ENCODE assay signal across 10 mouse cellular contexts in genomic region chr13:55178556-55178955, GRCm38 (mm10). TPM values are rescaled to one million over a fixed set of nuclear protein-coding genes. Genes with fewer than 3 reads are reported as not detected.
DNase-seq lines count a peak whose midpoint lies in the region; ATAC-seq lines count a peak whose summit lies in the region.
"Had no signal": no experiment of that assay in that cellular context is flagged by ENCODE, and none has a peak within 500 bp of the region (broad histone marks: within the 10 kb centered on the region; RNA-seq: fewer than 3 reads in every experiment).

No protein-coding gene starts in this region.

- H3K4me2 ChIP-seq in forebrain, embryonic 11.5 days (ENCODE audit: low read depth, low read length, severe bottlenecking): no peak overlapping the region
- H3K4me2 ChIP-seq in midbrain, embryonic 13.5 days (replicated peaks): no peak overlapping the region
- H3K4me2 ChIP-seq: embryonic facial prominence, embryonic 12.5 days had no signal

- H3K4me1 ChIP-seq in forebrain, embryonic 11.5 days (replicated peaks; ENCODE audit: control insufficient read depth, insufficient read depth, low read length): no peaks in the 10 kb centered on the region; the same call in 1 of the 2 replicates
- H3K4me1 ChIP-seq in midbrain, embryonic 13.5 days (replicated peaks): peaks cover 6% of the 10 kb centered on the region
- H3K4me1 ChIP-seq: embryonic facial prominence, embryonic 12.5 days had no signal

- no peaks in the 10 kb centered on the region for H3K36me3 ChIP-seq in forebrain, embryonic 11.5 days (ENCODE audit: control insufficient read depth, insufficient read depth, low read length)
- no peaks in the 10 kb centered on the region for H3K36me3 ChIP-seq in midbrain, embryonic 13.5 days
- H3K36me3 ChIP-seq: embryonic facial prominence, embryonic 12.5 days had no signal

- H3K27me3 ChIP-seq in forebrain, embryonic 11.5 days (ENCODE audit: control insufficient read depth, insufficient read depth, low read length): no peaks in the 10 kb centered on the region
- H3K27me3 ChIP-seq in midbrain, embryonic 13.5 days: no peaks in the 10 kb centered on the region
- H3K27me3 ChIP-seq: embryonic facial prominence, embryonic 12.5 days had no signal

- no peak overlapping the region for H3K9ac ChIP-seq in forebrain, embryonic 11.5 days (ENCODE audit: low read length)
- no peak overlapping the region for H3K9ac ChIP-seq in midbrain, embryonic 13.5 days (replicated peaks)
- H3K9ac ChIP-seq: embryonic facial prominence, embryonic 12.5 days had no signal

- no peak overlapping the region for H3K4me3 ChIP-seq in forebrain, embryonic 11.5 days (ENCODE audit: low read depth, low read length)
- no peak overlapping the region for H3K4me3 ChIP-seq in midbrain, embryonic 13.5 days (replicated peaks)
- H3K4me3 ChIP-seq: embryonic facial prominence, embryonic 12.5 days had no signal

- no peak overlapping the region for H3K27ac ChIP-seq in forebrain, embryonic 11.5 days (ENCODE audit: low read depth, low read length)
- no peak overlapping the region for H3K27ac ChIP-seq in midbrain, embryonic 13.5 days
- H3K27ac ChIP-seq: embryonic facial prominence, embryonic 12.5 days had no signal

- whole genome bisulfite sequencing in forebrain, embryonic 11.5 days: 32% methylated on average over 2 of the region's 2 CpGs
- 36% methylated on average over 2 of the region's 2 CpGs for WGBS in midbrain, embryonic 13.5 days

- ATAC-seq in forebrain, embryonic 11.5 days (replicated peaks; ENCODE audit: low FRiP score): no peak
- ATAC-seq in midbrain, embryonic 13.5 days: peak; percentile 21; the same call in 1 of the 2 replicates

- intact Hi-C loops in left cerebral cortex, postnatal 10 days (cut with DNase I): loop anchor here (5.0 to 10.0 kb wide), 3 partner anchors 41 to 464 kb away; no protein-coding TSS in a partner anchor

- H3K9me3 ChIP-seq in forebrain, embryonic 11.5 days (ENCODE audit: control insufficient read depth, low read length): no peaks in the 10 kb centered on the region
- H3K9me3 ChIP-seq in midbrain, embryonic 13.5 days: no peaks in the 10 kb centered on the region
- H3K9me3 ChIP-seq: embryonic facial prominence, embryonic 12.5 days had no signal

- peak; percentile 72 for DNase-seq in ovary, postnatal 14 days (ENCODE audit: low spot score)
- no peak for DNase-seq in ovary, adult 18-20 months (ENCODE audit: low spot score)
- peak; percentile 61 for DNase-seq in c-Kit-negative CD71-positive TER-119-positive erythroid progenitor cells, embryonic 14.5 days (ENCODE audit: low read depth, low spot score)
- peak; percentile 86 for DNase-seq in forebrain, embryonic 11.5 days (ENCODE audit: low spot score)
- peak; percentile 58 for DNase-seq in hindlimb bud, embryonic 11.5 days (ENCODE audit: extremely low spot score, low read depth, low spot score)
- peak; percentile 64 to 70 for DNase-seq in left cerebral cortex, postnatal 10 days (ENCODE audit: extremely low spot score in 1 of 2, low spot score in 2 of 2)
- DNase-seq in spleen, postnatal 10 days (ENCODE audit: low spot score in 2 of 2): peak; percentile 64 to 78

RNA-seq across cellular contexts. Expression of gene Fgfr4, which starts 26.1 kb away (rescaled TPM):
- 0.23 and 0.27 TPM in 2 replicates for polyA plus RNA-seq in forebrain, embryonic 11.5 days (2014; fragmentation: Nextera tagmentation; extraction: Ambion mirVana)
- 1 to 10 TPM in 1 of 2 experiments, under 1 TPM in 1; 0.64 to 1.3 TPM for total RNA-seq in left cerebral cortex, postnatal 10 days (2021)
- polyA plus RNA-seq in midbrain, embryonic 13.5 days (2015; fragmentation: Nextera tagmentation; extraction: Ambion mirVana): 0.30 and 0.47 TPM in 2 replicates

RNA-seq across cellular contexts. Expression of gene Nsd1, which starts 31.0 kb away (rescaled TPM):
- 69.6 and 79.3 TPM in 2 replicates for polyA plus RNA-seq in forebrain, embryonic 11.5 days (2014; fragmentation: Nextera tagmentation; extraction: Ambion mirVana)
- 100 to 1,000 TPM; 141 to 149 TPM for total RNA-seq in left cerebral cortex, postnatal 10 days (2021)
- 75.1 and 81.5 TPM in 2 replicates for polyA plus RNA-seq in midbrain, embryonic 13.5 days (2015; fragmentation: Nextera tagmentation; extraction: Ambion mirVana)

RNA-seq across cellular contexts. Expression of gene Gm17617, which starts 45.2 kb away (rescaled TPM):
- not detected in 2 replicates for polyA plus RNA-seq in forebrain, embryonic 11.5 days (2014; fragmentation: Nextera tagmentation; extraction: Ambion mirVana)
- not detected for total RNA-seq in left cerebral cortex, postnatal 10 days (2021)
- polyA plus RNA-seq in midbrain, embryonic 13.5 days (2015; fragmentation: Nextera tagmentation; extraction: Ambion mirVana): not detected in 2 replicates
- polyA plus RNA-seq: embryonic facial prominence, embryonic 12.5 days; neural tube, embryonic 14.5 days had no signal
